Mouse (Mus musculus) forebrain, postnatal 0 days (tissue): ENCODE measurements around the gene Strn. TPM values are rescaled to one million over a fixed set of nuclear protein-coding genes. Genes with fewer than 3 reads are reported as not detected.

Experiments
- ATAC-seq: fragments of 200-750 bp; cut with Nextera tagmentation; 2 replicates; pipeline ENCODE4 v1.8.0; 2017; ENCODE audit warnings: mild to moderate bottlenecking, moderate library complexity
- DNase-seq: peaks from one replicate; pipeline ENCODE4 v3.0.0-alpha.2; 2015
- H3K27ac ChIP-seq: fragments of 300-500 bp; sonication (generic); 2 replicates; pipeline ENCODE4 v1.5.1; 2014; ENCODE audit warnings: low read depth, mild to moderate bottlenecking, antibody characterized with exemption, low read length, moderate library complexity, mixed read lengths
- H3K27me3 ChIP-seq: fragments of 300-500 bp; sonication (generic); 2 replicates; pipeline ENCODE4 v1.6.1; 2014; ENCODE audit warnings: mild to moderate bottlenecking, low read length, mixed read lengths; ENCODE audit not compliant: insufficient read depth
- H3K36me3 ChIP-seq: fragments of 300-500 bp; sonication (generic); 2 replicates; pipeline ENCODE4 v1.6.1; 2014; ENCODE audit warnings: mild to moderate bottlenecking, moderate library complexity; ENCODE audit not compliant: insufficient read depth
- H3K4me1 ChIP-seq: fragments of 300-500 bp; sonication (generic); 2 replicates; pipeline ENCODE4 v1.6.1; 2014; ENCODE audit warnings: antibody characterized with exemption; ENCODE audit not compliant: insufficient read depth
- H3K4me2 ChIP-seq: fragments of 300-500 bp; sonication (generic); 2 replicates; pipeline ENCODE4 v1.6.1; 2014; ENCODE audit warnings: low read depth, mild to moderate bottlenecking, moderate library complexity
- H3K4me3 ChIP-seq: fragments of 300-500 bp; sonication (generic); 2 replicates; pipeline ENCODE4 v1.5.1; 2014; ENCODE audit warnings: low read depth, low read length, mixed read lengths
- H3K9ac ChIP-seq: fragments of 300-500 bp; sonication (generic); 2 replicates; pipeline ENCODE4 v1.6.1; 2014; ENCODE audit warnings: mild to moderate bottlenecking
- H3K9me3 ChIP-seq: fragments of 300-500 bp; sonication (generic); 2 replicates; pipeline ENCODE4 v1.6.1; 2016; ENCODE audit warnings: low read length
- CTCF ChIP-seq: sonication (generic); IDR thresholded peaks from 2 replicates; pipeline ENCODE4 v1.5.1; 2016; ENCODE audit warnings: antibody characterized with exemption, control low read depth, low read depth
- WGBS: fragments of 180-500 bp; shearing (Covaris S2); extraction: QIAGEN DNeasy Blood & Tissue Kit; methylation state at CpG from one replicate; pipeline ENCODE4 v1.1.7; 2014; 5-methylcytosine and 5-hydroxymethylcytosine counted together
- polyA plus RNA-seq: library from polyadenylated mRNA; unstranded; fragments of >200 nt; fragmentation: Nextera tagmentation; extraction: Ambion mirVana; gene quantifications from 2 replicates; pipeline ENCODE4 v1.2.1, GENCODE M21; 2015
- total RNA-seq: library from RNA; depleted of rRNA; stranded (reverse); fragments of >200 nt; gene quantifications from 2 replicates; pipeline ENCODE4 v1.2.3, GENCODE M21; 2014; rRNA removed

Gene Strn
- total RNA-seq: 21.9 and 23.1 TPM in 2 replicates
- polyA plus RNA-seq: 2.1 and 4.2 TPM in 2 replicates

DNA sequence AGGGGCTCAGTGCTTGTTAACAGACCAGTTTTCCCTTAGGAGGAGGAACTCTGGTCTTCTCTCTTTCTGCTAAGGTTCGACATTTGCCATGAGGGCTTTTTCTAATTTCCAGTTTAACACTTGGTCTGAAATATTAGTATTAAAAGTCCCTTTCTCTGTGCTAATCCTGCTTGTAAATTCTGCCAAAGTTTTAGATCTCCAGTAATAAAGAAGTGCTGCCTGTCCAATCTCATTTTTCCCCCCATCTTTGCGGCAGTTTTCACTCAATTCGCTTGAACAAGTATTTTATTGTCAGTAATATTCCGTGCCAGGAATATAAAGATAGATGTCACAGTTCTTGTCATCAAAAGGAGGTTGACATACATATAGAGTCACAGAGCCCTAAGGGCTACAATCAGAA is at the start of gene Strn:
Strn (minus strand) TSS at position 101 of the 400 bp plus-strand sequence.
- WGBS: 41% methylated on average over 4 of the region's 4 CpGs
- Histone ChIP-seq H3K4me1 (peaks cover 10% of the 10 kb centered on the region), H3K4me2 (peak within 1 kb of the TSS; percentile 63), H3K4me3 (peak within 1 kb of the TSS; percentile 99), H3K36me3 (no peaks in the 10 kb centered on the region), H3K9me3 (no peaks in the 10 kb centered on the region), H3K9ac (peak within 1 kb of the TSS; percentile 96), H3K27ac (peak within 1 kb of the TSS; percentile 79), H3K27me3 (no peaks in the 10 kb centered on the region)
- ATAC-seq: no peak
- no peak for DNase-seq
- TF ChIP-seq CTCF: no peak

DNA sequence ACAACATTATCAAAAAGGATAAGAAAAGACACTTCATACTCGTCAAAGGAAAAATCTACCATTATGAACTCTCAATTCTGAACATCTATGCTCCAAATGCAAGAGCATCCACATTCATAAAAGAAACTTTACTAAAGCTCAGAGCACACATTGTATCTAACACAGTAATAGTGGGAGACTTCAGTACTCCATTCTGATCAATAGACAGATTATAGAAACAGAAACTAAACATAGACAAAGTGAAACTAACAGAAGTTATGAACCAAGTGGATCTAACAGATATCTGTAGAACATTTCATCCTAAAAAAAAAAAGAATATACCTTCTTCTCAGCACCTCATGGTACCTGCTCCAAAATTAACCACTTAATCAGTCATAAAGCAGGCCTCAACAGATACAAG is 41.8 kb upstream of the Strn start:
- Histone ChIP-seq H3K27me3 (no peaks in the 10 kb centered on the region), H3K4me1 (no peaks in the 10 kb centered on the region), H3K4me3 (no peak overlapping the region), H3K36me3 (peaks cover 28% of the 10 kb centered on the region), H3K4me2 (no peak overlapping the region), H3K9me3 (no peaks in the 10 kb centered on the region), H3K27ac (no peak overlapping the region), H3K9ac (no peak overlapping the region)
- WGBS: 98% methylated on average over 1 of the region's 1 CpGs
- DNase-seq (no peak), ATAC-seq (no peak)
- TF ChIP-seq CTCF: no peak

DNA sequence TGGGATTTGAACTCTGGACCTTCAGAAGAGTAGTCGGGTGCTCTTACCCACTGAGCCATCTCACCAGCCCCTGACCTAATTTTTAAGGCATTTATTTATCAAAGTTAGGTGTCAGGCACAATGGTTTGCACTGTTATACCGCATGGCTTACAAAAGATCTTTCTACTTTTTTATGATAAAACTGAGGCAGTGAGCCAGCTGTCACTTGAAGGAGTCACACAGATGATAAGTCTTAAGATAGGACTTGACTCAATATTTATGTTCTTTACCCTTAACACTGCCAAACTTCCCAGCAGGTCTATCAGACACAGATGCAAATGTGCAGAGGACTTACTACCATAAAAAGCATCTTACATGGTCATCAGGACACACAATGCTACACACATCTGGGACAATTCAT is 35.3 kb upstream of the Strn start:
- no peaks in the 10 kb centered on the region for H3K4me1 ChIP-seq
- H3K9ac ChIP-seq: no peak overlapping the region
- no peak for ATAC-seq
- DNase-seq: no peak
- peaks cover 60% of the 10 kb centered on the region for H3K36me3 ChIP-seq
- no peak overlapping the region for H3K4me2 ChIP-seq
- no peak for TF ChIP-seq CTCF
- no peaks in the 10 kb centered on the region for H3K9me3 ChIP-seq
- WGBS: 97% methylated on average over 2 of the region's 2 CpGs
- no peaks in the 10 kb centered on the region for H3K27me3 ChIP-seq
- no peak overlapping the region for H3K27ac ChIP-seq
- no peak overlapping the region for H3K4me3 ChIP-seq

DNA sequence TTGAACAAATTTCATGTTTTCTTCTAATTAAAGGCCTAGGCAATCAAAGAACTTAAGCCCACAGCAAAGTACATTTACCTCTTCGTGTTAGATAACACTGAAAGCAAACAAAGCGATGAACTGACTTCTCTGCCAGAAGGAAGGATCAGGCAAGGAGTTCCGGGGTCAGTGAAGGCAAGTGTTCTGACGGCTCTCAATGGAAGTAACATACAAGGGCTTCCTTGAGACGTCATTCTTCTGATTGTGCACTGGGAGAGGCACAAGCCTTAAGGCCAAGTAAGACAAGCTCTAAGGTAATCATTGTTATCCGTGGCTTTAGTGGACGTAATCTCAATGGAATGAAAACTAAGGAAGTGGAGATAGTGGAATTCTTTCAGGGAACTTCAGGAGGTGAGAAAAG is 33.9 kb upstream of the Strn start:
- 83% methylated on average over 7 of the region's 7 CpGs for WGBS
- ATAC-seq: no peak
- H3K4me1 ChIP-seq: no peaks in the 10 kb centered on the region
- no peak overlapping the region for H3K27ac ChIP-seq
- no peak for TF ChIP-seq CTCF
- H3K4me3 ChIP-seq: no peak overlapping the region
- no peak overlapping the region for H3K4me2 ChIP-seq
- no peaks in the 10 kb centered on the region for H3K9me3 ChIP-seq
- no peak for DNase-seq
- no peak overlapping the region for H3K9ac ChIP-seq
- H3K27me3 ChIP-seq: no peaks in the 10 kb centered on the region
- H3K36me3 ChIP-seq: peaks cover 61% of the 10 kb centered on the region

DNA sequence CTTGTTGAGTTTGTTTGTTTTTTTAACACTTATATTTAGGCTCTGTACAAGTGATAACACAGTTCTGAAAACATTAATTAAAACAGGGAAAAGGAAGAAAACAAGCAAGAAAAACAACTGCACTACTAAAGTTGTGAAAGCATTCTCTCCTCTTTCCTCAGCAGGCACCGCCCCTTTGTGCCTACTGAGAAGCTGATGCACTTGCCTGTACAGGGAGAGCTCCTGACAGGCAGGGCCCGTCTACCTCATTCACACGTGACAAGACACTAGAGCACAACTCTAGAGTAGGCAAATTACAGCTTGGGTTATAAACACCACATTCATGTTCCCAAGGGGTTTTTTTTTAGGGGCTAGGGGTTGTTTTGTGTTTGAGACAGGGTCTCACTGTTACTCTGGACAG is 32.3 kb upstream of the Strn start:
- ATAC-seq: no peak
- Histone ChIP-seq H3K27ac (no peak overlapping the region), H3K9me3 (no peaks in the 10 kb centered on the region), H3K36me3 (peaks cover 63% of the 10 kb centered on the region), H3K4me3 (no peak overlapping the region), H3K4me1 (no peaks in the 10 kb centered on the region), H3K9ac (no peak overlapping the region), H3K27me3 (no peaks in the 10 kb centered on the region), H3K4me2 (no peak overlapping the region)
- no peak for TF ChIP-seq CTCF
- WGBS: 82% methylated on average over 3 of the region's 3 CpGs
- DNase-seq: no peak

DNA sequence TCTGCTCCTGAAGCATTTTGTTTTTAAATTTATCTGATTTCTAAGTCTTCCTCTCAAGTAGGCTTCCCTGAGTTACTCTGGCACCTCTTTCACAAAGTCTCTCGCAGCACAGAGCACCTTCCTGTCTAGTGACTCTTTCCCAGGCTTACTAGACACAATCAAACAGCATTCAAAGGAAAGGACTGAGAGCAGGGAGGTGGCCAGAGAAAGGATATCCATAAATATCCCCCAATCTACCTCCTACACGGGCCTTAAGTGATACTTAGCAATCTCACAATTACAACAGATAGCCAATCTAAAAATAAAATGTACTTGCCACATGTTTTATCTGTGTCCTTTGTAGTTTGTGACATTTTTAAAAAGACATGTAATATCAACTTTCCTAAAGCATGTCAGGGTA is 31.9 kb upstream of the Strn start:
- Histone ChIP-seq H3K4me3 (no peak overlapping the region), H3K27ac (no peak overlapping the region), H3K4me2 (no peak overlapping the region), H3K4me1 (no peaks in the 10 kb centered on the region), H3K27me3 (no peaks in the 10 kb centered on the region), H3K9me3 (no peaks in the 10 kb centered on the region), H3K9ac (no peak overlapping the region), H3K36me3 (peaks cover 67% of the 10 kb centered on the region)
- TF ChIP-seq CTCF: no peak
- 75% methylated on average over 2 of the region's 2 CpGs for WGBS
- ATAC-seq (no peak), DNase-seq (no peak)

DNA sequence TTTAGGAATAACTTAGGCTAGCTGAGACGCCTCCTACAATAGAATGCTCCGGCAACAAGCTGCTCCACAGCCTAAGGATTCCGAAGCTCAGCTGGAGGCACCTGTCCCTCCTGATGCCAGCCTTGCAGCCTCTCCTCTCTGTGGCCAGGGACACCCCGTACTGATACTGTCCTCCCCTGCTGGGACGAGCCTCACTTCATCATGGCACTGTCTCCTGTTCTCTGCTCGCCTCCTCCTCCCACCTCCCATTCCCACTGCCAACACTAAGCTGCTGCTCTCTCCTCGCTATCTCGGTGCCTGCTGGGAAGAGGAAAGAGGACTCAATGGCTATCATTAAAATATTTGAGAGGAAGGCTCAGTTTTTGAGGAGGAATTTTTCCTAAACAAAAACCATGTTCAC is 30.6 kb upstream of the Strn start:
- no peak overlapping the region for H3K27ac ChIP-seq

DNA sequence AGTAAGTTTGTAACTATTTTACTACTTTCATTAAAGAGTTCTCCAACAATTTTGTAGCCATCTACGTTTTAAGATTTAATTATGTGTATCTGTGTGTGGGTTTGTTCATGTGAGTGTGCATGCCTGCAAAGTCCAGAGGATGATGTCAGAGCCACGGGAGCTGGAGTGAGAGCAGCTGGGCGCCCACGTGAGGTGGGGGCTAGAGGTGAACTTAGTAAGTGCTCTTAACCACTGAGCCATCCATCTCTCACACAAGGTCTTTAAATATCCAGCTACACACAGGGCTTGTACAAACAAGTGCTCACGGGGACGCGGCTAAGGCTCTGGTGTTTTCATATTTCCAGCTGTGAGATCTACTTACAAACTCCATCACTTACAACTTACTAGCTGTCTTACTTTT is 29.1 kb upstream of the Strn start:
- TF ChIP-seq CTCF: no peak
- no peak for DNase-seq
- H3K9ac ChIP-seq: no peak overlapping the region
- H3K27me3 ChIP-seq: no peaks in the 10 kb centered on the region
- no peaks in the 10 kb centered on the region for H3K4me1 ChIP-seq
- ATAC-seq: no peak
- no peak overlapping the region for H3K4me2 ChIP-seq
- no peak overlapping the region for H3K27ac ChIP-seq
- H3K4me3 ChIP-seq: no peak overlapping the region
- no peaks in the 10 kb centered on the region for H3K9me3 ChIP-seq
- H3K36me3 ChIP-seq: peaks cover 65% of the 10 kb centered on the region
- 87% methylated on average over 7 of the region's 7 CpGs for WGBS

More for the DNA sequence above, 30.6 kb upstream of the Strn start:
- H3K4me3 ChIP-seq: no peak overlapping the region
- no peaks in the 10 kb centered on the region for H3K4me1 ChIP-seq
- H3K36me3 ChIP-seq: peaks cover 66% of the 10 kb centered on the region
- no peak for TF ChIP-seq CTCF
- DNase-seq (no peak), ATAC-seq (no peak)
- H3K4me2 ChIP-seq: no peak overlapping the region
- H3K9me3 ChIP-seq: no peaks in the 10 kb centered on the region
- no peaks in the 10 kb centered on the region for H3K27me3 ChIP-seq
- no peak overlapping the region for H3K9ac ChIP-seq
- WGBS: 81% methylated on average over 8 of the region's 8 CpGs
